8 mouse cellular contexts compared by ENCODE assay signal in the genomic region with DNA sequence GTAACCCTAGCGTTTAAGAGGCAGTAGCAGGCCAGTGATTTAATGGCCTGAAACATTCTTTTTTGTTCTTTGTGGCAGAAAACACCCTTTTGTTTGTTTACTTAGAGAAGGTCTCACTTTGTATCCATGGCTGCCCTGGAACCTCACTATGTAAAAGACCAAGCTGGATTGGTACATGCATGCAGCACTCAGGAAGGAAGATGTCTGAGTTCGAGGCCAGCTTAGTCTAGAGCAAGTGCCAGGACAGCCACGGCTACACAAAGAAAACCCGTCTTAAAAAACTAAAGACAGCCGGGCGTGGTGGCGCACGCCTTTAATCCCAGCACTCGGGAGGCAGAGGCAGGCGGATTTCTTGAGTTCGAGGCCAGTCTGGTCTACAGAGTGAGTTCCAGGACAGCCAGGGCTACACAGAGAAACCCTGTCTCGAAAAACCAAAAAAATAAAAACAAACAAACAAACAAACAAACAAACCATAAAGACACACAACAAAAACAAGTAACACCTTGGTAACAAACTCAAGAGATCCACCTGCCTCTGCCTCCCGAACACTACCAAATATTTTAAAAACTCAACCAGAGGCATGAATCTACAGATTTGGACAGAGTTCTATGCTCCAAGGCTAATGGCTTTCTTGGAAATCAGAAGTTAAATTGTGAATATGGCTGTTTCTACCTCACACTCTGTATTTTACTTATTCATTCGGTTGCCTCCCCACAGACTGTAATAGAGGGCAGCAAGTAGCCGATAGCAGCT. TPM values are rescaled to one million over a fixed set of nuclear protein-coding genes. Genes with fewer than 3 reads are reported as not detected.
DNase-seq lines count a peak whose midpoint lies in the region; ATAC-seq and TF ChIP-seq lines count a peak whose summit lies in the region.

No protein-coding gene starts in this region.

- H3K4me1 ChIP-seq in kidney, postnatal 0 days (replicated peaks; ENCODE audit: insufficient read depth, low read length), result peaks cover 10% of the 10 kb centered on the region
- H3K4me1 ChIP-seq in hindbrain, embryonic 15.5 days (replicated peaks), result peaks cover 35% of the 10 kb centered on the region
- peaks cover 28% of the 10 kb centered on the region for H3K4me1 ChIP-seq in midbrain, embryonic 16.5 days (ENCODE audit: control insufficient read depth, insufficient read depth, low read length)

- peak overlapping the region; percentile 90 for H3K27ac ChIP-seq in kidney, postnatal 0 days
- peak overlapping the region; percentile 91 for H3K27ac ChIP-seq in hindbrain, embryonic 15.5 days (replicated peaks)
- H3K27ac ChIP-seq in midbrain, embryonic 16.5 days (ENCODE audit: low read length), result peak overlapping the region; percentile 94

- H3K4me3 ChIP-seq in kidney, postnatal 0 days (replicated peaks; ENCODE audit: low read depth, low read length), result peak overlapping the region; percentile 51
- peak overlapping the region; percentile 66 for H3K4me3 ChIP-seq in hindbrain, embryonic 15.5 days
- peak overlapping the region; percentile 79 for H3K4me3 ChIP-seq in midbrain, embryonic 16.5 days (ENCODE audit: low read depth, low read length)

- ATAC-seq in kidney, postnatal 0 days (replicated peaks; ENCODE audit: low FRiP score, low read depth), result no peak
- ATAC-seq in hindbrain, embryonic 15.5 days (ENCODE audit: low FRiP score, low read depth), result no peak
- ATAC-seq in midbrain, embryonic 16.5 days, result no peak

- no peaks in the 10 kb centered on the region for H3K27me3 ChIP-seq in kidney, postnatal 0 days (ENCODE audit: insufficient read depth, low read length)
- H3K27me3 ChIP-seq in hindbrain, embryonic 15.5 days, result no peaks in the 10 kb centered on the region
- H3K27me3 ChIP-seq in midbrain, embryonic 16.5 days (ENCODE audit: control insufficient read depth, insufficient read depth, low read depth, low read length), result no peaks in the 10 kb centered on the region

- H3K36me3 ChIP-seq in kidney, postnatal 0 days (ENCODE audit: insufficient read depth, low read length), result no peaks in the 10 kb centered on the region
- H3K36me3 ChIP-seq in hindbrain, embryonic 15.5 days, result no peaks in the 10 kb centered on the region
- H3K36me3 ChIP-seq in midbrain, embryonic 16.5 days (ENCODE audit: control insufficient read depth, insufficient read depth, low read length), result no peaks in the 10 kb centered on the region

- TF ChIP-seq CTCF in kidney, postnatal 0 days (IDR thresholded peaks at IDR 0.05; ENCODE audit: low read depth), result no peak

- H3K4me2 ChIP-seq in kidney, postnatal 0 days (ENCODE audit: low read length), result peak overlapping the region; percentile 68
- peak overlapping the region; percentile 56 for H3K4me2 ChIP-seq in hindbrain, embryonic 15.5 days
- peak overlapping the region; percentile 60 for H3K4me2 ChIP-seq in midbrain, embryonic 16.5 days (ENCODE audit: low read length)

- peak overlapping the region; percentile 72 for H3K9ac ChIP-seq in kidney, postnatal 0 days (ENCODE audit: low read depth, low read length)
- H3K9ac ChIP-seq in hindbrain, embryonic 15.5 days, result peak overlapping the region; percentile 44
- peak overlapping the region; percentile 73 for H3K9ac ChIP-seq in midbrain, embryonic 16.5 days (ENCODE audit: low read depth, low read length)

- H3K9me3 ChIP-seq in kidney, postnatal 0 days (replicated peaks; ENCODE audit: low read length), result no peaks in the 10 kb centered on the region
- H3K9me3 ChIP-seq in hindbrain, embryonic 15.5 days, result no peaks in the 10 kb centered on the region
- no peaks in the 10 kb centered on the region for H3K9me3 ChIP-seq in midbrain, embryonic 16.5 days (replicated peaks; ENCODE audit: control insufficient read depth, low read length, poor library complexity, severe bottlenecking)

- 72% methylated on average over 15 of the region's 15 CpGs for WGBS in kidney, postnatal 0 days
- WGBS in hindbrain, embryonic 15.5 days, result 79% methylated on average over 15 of the region's 15 CpGs
- 76% methylated on average over 15 of the region's 15 CpGs for WGBS in midbrain, embryonic 16.5 days

- peak; percentile 18 for DNase-seq in kidney, postnatal 0 days (ENCODE audit: low spot score)
- no peak for DNase-seq in kidney, adult 8-10 months
- peak; percentile 37 for DNase-seq in adipocyte (ENCODE audit: low spot score)
- no peak for DNase-seq in urinary bladder, postnatal 10 days (ENCODE audit: low spot score)
- DNase-seq in layer of hippocampus, adult 9-10 months (ENCODE audit: low spot score), result no peak
- DNase-seq in cerebellum, postnatal 4 days (ENCODE audit: low spot score in 2 of 2), result no peak

RNA-seq across cellular contexts. Expression of gene Smarca4, which starts 0.9 kb away (rescaled TPM):
- polyA plus RNA-seq in kidney, postnatal 0 days (2015; fragmentation: Nextera tagmentation; extraction: Ambion mirVana), result 41.7 and 46.0 TPM in 2 replicates
- 126 and 139 TPM in 2 replicates for polyA plus RNA-seq in hindbrain, embryonic 15.5 days (2015; fragmentation: Nextera tagmentation; extraction: Ambion mirVana)
- 129 and 137 TPM in 2 replicates for polyA plus RNA-seq in midbrain, embryonic 16.5 days (2015; fragmentation: Nextera tagmentation; extraction: Ambion mirVana)

RNA-seq across cellular contexts. Expression of gene Yipf2, which starts 22.4 kb away (rescaled TPM):
- 30.2 and 31.6 TPM in 2 replicates for polyA plus RNA-seq in kidney, postnatal 0 days (2015; fragmentation: Nextera tagmentation; extraction: Ambion mirVana)
- 25.1 and 25.2 TPM in 2 replicates for polyA plus RNA-seq in hindbrain, embryonic 15.5 days (2015; fragmentation: Nextera tagmentation; extraction: Ambion mirVana)
- polyA plus RNA-seq in midbrain, embryonic 16.5 days (2015; fragmentation: Nextera tagmentation; extraction: Ambion mirVana), result 24.9 and 26.9 TPM in 2 replicates

RNA-seq across cellular contexts. Expression of gene Timm29, which starts 22.5 kb away (rescaled TPM):
- polyA plus RNA-seq in kidney, postnatal 0 days (2015; fragmentation: Nextera tagmentation; extraction: Ambion mirVana), result 28.1 and 29.2 TPM in 2 replicates
- polyA plus RNA-seq in hindbrain, embryonic 15.5 days (2015; fragmentation: Nextera tagmentation; extraction: Ambion mirVana), result 60.1 and 61.8 TPM in 2 replicates
- 58.6 and 59.0 TPM in 2 replicates for polyA plus RNA-seq in midbrain, embryonic 16.5 days (2015; fragmentation: Nextera tagmentation; extraction: Ambion mirVana)

Comparison
In these comparisons a context has a peak if more than half of its experiments do, and no peak if none do; other contexts are left out.
1. DNase-seq: peak in kidney, postnatal 0 days (single experiment) and adipocyte (single experiment); none in kidney, adult 8-10 months (0 of 2), urinary bladder, postnatal 10 days (single experiment), layer of hippocampus, adult 9-10 months (single experiment) and cerebellum, postnatal 4 days (0 of 2).
2. Peak in every context shown above with its lines, with median percentiles within 50 percentile points of each other: H3K27ac ChIP-seq, H3K4me2 ChIP-seq, H3K4me3 ChIP-seq and H3K9ac ChIP-seq.